Mouse (Mus musculus) inflammation-experienced regulatory T-cells, adult 6 months (primary cell): ENCODE measurements around the gene Naa30. TPM values are rescaled to one million over a fixed set of nuclear protein-coding genes. Genes with fewer than 3 reads are reported as not detected.
"Not testable (repeated sequence)": the region's sequence is repeated elsewhere in the genome, so short reads cannot be mapped to it uniquely, and the experiment has no call there.

ENCODE experiments used
- ATAC-seq: one replicate; pipeline ENCODE4 v1.8.0; 2017
- polyA plus RNA-seq, 3 experiments: library from polyadenylated mRNA; unstranded; fragments of 100-300 nt; shearing (Covaris generic); gene quantifications; one replicate each; pipeline ENCODE4 v1.2.1; 2017

Gene Naa30
- 10 to 100 TPM in 1 of 3 experiments, 1 to 10 TPM in 2; 5.5 to 11.0 (median 9.1) TPM for polyA plus RNA-seq

DNA sequence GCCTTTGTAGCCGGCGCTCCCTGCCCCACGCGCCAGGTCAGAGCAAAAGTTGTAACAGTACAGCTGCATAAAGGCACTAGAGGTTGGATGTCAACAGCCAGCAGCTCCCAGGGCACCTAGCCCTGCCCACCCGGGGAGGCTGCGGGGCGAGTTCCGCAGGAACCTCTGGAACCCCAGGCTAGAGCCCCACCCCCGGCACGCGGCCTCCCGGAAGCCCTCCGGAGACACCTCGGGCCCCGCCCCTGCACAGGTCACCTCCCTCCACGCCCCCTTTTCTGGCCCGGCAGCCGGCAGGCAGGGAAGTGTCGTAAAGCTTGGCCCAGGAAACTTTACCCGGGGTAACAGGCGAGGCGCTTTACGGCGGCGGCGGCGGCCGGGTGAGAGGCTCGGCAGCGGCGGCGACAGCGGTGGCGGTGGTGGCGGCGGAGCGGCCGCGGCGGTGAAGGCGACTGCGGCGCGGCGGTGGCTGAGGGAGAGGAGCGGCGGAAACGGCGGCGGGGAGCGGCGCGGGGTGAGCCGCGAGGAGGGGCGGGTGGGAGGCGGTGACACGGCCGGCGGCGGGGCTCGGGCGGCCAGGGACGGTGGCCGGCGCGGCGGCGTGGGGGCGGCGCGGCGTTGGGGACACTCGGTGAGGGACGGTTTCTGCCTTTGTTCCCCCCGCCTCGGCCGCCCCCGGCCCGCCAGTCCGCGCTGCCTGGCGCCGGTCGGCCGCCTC is at the start of gene Naa30:
Naa30 (plus strand) TSS at position 360 of the 715 bp plus-strand sequence.
- peak; percentile 89 for ATAC-seq

DNA sequence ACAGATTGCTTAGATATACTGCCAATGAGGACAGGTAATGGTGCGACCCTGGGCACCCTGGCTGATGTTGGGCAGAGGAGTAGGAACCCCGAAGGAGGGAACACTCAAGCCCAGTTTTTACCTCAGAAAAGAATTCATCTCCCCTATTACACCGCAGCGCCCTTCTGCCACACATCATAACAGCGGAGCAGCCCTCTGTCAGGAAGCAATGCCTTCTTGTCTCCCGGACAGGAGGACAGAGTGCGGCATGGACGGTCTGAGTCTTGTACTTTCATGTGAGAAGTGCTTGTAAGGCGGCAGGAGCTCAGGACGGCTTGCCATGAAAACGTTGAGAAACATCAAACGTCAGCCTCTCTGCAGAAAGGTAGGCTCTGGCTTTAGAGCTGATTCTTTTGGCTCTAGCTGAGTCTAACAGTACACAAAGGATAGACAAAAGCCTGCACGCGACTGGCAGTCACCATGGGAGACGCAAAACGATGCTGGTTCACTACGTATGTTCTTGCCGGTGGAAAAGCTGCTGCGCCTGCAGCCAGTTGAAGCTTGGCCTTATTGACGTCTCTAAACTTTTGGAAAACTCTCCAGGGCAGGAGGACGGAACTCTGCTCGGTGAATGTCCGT is 44.8 kb upstream of the Naa30 start:
- ATAC-seq = no peak

DNA sequence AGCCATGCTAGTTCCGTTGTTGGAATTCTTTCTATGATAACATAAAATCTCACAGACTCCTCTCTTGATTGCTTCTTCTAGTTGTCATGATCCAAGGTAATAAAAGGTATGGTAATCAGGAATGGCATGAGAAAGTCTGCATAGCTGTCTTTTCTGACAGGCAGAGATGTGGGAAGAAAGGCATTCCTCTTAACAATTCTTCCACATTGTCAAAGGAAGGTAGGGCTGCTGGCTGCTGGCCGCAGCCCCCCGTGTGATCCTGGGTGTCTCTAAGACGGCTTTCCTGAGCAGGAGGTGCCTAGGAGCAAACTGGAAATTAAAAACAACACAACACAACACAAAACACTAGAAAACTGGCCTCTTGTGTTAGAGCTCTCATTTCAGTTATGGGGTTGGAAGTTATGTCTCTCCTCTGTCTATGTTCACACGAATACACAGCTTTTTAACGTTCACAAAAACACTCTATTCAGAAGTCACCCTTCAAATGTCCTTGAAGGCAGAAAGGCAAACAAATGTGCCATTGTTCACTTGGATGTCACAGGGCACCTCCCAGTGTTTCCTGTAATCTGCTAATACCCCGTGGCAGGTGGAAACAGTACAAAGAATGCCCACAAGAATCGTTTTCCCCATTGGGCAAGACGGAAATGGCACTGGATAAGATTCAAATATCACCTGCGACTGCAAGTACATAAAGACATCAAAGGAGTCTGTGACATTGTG is 43.3 kb upstream of the Naa30 start:
- ATAC-seq = no peak

DNA sequence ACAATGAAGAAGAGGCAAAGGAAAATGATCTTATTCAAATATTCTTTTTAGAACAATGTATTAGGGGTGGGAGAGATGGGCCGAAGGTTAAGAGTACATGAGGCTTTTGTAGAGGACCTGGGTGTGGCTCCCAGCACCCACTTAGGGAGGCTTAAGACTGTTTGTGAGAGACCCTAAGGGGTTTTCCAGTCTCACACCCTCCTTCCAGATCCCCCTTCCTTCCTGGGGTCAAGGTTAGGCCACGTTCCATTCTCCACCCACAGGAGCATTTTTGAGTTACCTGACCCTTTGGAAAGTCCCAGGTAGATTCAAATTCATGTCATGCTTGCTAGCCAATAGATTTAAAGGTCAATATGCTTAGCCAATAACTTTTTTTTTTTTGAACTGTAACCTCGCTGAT is 39.6 kb upstream of the Naa30 start:
- no peak for ATAC-seq

DNA sequence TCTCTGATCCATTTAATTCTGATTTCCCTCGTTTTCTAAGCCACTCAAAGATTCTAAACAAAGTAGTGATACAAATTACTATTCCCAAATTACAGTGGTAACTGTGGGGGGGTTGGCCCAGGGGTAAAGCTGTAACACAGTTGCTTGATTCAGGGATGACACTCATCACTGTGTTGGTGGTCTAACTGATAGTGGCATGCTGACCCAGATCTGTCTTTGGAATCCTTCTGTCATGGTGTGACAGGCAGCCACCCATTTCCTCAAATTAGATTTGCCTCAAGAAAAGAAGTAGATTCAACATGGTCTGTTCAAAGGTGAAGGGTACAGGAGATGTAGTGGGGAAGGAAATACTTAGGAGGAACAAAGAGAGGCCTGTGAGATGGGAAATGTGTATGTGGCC is 33.9 kb upstream of the Naa30 start:
- ATAC-seq = no peak

DNA sequence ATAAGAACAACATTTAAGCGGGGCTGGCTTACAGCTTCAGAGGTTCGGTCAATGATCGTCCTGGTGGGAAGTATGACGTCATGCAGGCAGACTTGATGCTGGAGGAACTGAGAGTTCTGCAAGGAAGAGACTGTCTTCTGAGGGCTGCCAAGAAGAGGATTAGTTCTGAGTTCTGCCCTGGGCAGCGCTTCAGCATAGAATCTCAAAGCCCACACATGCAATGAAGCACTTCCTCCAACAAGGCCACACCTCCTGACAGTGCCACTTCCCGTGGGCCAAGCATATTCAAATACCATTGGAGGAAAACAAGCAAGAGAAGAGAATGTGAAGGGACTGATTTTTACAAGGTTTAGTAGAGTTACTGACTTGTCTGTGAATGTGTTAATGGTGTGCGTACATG is 31.3 kb upstream of the Naa30 start:
- ATAC-seq = no peak

DNA sequence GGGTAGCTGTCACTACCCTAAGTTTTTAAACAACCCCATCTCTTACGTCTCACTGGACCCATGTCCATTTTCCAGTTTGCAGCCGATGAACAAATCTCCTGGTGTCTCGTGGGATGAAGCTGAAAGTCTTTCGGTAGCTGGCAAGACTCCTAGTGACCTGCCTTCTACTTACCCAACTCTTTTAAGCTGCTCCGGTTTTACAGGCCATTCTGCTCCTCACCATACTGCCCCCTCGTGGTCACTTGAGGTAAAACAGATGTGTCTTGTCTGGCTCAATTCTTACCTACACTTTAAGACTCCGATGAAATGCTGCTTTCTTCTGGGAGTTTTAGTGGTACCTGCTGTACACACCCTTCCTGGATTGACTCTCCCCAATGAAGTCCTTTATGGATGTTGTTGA is 18.2 kb upstream of the Naa30 start:
- peak; percentile 79 for ATAC-seq

DNA sequence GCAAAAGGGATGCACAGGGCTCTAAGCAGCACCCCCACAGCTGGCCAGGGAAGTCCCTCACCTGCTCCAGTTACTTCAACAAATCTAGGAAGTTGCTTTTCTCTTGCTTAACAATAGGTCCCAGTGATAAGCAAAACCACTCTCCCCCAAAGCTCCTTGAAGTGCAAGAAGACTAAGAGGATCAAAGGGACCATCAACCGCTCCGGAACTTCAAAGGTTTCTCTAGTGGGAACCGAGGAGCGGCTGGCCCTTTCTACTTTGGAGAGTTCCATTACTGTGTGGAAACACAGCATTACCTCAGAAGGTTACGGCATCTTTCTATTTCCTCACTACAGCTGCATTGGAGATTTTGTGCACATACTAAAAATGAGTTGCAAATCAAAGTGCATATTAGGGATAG is 16.5 kb upstream of the Naa30 start:
- no peak for ATAC-seq

DNA sequence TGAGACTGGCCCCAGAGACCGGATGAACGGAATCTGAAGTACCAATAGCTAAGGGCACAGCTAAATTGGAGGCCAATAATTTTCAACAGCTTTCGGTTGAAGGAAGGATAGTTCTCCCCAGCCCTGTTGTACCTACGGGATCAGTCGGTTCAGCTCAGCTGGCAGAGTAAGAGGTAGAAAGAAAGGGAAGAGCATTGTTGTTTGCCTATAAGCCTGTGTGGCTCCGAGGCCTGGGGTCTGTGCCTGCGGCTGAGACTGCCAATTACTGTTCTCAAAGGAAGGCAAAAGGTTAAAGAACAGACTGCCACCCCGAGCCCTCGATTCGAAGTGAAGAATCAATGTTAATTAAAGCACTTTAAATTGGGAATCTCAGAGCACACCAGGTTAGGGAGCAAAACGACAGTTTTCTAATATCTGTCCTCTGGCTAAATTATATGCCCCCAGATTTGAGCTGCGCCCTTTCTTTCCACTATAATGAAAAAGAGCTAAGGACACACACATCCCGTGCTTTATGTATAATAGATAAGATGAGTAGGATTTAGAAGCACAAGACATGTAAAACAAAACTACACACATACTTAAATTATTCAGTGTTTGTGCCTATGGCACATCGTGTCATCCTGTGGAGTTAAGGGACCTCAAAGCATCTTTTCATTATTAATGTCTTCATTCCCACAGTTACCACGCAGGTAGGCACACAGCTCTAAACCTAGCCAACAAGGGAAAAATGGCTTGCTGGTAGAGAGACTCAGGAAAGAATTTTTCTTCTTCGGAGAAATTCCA is 13.7 kb upstream of the Naa30 start:
- ATAC-seq = no peak

DNA sequence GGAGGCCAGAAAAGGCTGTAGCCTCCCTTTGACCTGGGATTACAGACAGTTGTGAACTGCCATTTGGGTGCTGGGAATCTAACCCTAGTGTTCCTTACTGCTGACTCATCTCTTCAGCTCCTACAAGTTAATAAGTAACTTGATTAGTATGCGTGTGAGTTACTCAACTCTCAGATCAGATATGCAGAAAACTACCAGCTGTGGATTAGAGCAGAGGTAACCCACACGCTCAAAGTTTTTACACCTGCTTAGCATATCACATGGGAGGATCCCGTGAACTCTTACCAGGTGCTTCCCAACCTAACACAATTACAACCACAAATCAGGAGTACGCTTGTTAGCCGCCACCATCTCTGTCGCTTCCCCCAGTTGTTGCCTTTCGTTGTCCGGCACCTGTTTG is 740 bp upstream of the Naa30 start:
- ATAC-seq = no peak

DNA sequence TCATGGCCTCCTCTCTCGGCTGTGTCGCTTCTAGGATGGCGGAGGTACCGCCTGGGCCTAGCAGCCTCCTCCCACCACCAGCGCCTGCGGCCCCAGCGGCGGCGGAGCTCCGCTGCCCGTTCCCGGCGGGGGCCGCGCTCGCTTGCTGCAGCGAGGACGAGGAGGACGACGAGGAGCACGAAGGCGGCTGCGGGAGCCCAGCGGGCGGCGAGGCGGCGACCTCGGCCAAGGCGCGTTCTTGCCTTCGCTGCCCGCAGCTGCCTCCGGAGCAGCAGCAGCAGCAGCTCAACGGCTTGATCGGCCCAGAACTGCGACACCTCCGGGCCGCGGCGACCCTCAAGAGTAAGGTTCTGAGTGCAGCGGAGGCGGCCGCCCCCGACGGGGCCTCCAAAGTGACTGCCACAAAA is 559 bp downstream of the Naa30 start:
- peak; percentile 55 for ATAC-seq

DNA sequence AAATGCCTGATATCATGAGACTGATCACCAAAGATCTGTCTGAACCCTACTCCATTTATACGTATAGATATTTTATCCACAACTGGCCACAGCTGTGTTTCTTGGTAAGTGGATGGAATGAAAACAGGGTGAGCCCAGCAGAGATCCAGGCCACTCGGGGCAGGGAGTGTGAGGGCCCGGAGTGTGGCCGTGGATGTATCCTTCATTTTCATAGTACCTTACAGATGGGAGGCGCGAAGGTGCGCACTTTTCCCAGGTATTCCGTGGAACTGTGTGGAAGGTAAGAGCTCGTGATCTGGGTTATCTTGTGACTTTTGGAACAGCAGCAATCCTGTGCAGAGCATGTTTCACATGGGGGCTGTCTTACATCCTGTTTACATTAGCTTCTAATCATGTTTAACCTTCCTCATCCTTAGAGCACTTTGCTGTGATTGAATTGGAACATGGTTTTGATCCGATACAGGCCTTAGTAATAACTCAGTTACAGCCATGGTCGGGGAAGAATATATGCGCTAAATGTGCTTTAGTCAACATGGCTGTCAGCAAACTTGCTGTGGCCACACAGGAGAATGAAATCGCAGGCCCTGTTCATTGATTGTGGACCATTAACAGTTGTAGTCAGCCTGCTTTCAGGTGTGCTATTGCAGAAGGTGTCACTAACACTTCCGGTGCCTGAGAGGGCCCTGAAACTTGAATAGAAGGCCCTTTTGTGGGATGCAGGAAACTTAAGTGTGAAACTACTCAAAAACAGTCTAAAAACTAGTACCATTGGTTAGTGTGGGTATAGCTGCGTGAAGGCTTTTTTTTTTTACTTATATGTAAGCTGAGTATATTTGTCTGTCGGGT is 1.5 kb downstream of the Naa30 start:
- ATAC-seq = no peak

DNA sequence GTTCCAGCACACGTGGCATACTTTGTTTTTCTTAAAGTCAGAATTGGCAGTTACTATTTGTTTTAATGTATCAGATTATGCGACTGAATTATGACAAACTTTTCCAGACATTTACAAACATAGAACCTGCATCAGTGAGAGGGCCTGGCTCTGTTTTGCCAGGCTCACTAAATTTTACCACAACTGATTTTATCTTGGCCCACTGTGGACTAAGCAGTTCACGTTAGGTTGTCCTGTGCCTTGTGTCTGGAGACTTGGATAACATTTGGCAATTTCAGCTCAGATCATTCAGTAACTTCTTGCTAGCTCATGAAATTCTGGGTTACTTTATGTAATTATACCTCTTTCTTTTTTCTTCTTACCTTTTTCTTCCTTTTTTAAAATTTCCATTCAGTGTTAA is 7.7 kb downstream of the Naa30 start:
- ATAC-seq = no peak

DNA sequence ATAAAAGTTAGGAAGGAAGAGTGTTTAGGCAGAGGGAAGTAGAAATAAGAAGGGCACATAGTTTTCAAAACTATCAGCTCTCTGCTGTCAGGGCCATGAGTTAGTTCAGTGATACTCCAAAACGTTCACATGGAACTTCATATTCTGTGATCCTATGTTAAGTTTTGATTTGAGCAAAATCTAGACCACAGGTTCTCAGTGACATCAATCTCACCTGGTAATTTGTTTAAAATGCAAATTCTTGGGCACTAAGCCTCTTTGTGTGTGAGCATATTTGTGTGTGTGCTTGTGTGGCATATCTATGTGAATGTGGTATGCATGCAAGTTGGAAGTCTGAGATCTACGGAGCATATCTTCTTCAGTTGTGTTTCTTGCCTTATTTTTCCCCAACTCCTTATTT is 14.2 kb downstream of the Naa30 start:
- ATAC-seq = no peak

DNA sequence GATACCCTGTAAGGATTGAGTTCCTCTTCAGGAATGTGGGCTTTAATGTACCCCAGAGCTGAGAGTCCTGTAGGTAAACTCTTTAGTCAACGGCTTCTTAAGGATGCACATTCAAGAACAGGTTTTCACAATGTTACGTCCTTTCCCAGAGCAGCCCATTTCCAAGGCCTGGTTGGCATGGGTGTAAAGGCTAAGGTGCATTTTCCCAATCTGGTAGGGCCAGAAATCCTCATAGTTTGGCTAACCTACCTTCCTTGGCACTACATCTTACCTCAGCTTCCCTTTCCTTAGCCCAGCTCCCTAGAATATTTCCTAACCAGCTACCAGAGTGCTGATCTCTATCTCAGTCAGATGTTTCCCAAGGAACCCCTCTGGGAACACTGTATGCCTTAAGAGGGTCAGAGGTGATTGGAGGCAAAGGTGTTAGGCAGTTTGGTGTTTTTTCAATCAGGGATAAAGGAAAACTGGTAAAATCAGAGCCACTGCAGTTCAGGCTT is 25.1 kb downstream of the Naa30 start:
- ATAC-seq = no peak

DNA sequence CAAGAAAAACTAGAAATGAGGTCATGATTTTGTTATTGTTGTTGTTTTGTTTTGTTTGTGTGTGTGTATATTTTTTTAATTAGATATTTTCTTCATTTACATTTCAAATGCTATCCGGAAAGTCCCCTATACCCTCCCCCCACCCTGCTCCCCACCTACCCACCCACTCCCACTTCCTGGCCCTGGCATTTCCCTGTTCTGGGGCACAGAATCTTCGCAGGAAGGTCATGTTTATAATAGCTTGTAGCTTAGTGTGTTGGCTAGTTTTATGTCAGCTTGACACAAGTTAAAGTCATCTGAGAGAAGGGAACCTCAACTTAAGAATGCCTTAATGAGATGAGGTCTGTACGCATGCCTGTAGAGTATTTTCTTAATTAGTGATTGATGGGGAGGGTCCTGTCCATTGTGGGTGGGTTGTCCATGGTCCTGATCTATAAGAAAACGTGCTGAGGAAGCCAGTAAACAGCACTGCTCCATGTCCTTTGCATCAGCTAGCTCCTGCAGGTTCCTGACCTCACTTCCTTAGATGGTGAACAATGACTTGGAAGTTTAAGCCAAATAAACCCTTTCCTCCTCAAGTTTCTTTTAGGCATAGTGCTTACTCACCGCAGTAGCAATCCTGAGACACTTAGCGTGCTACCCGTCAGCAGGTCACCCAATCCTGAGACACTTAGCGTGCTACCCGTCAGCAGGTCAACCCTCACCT is 29.2 kb downstream of the Naa30 start:
- ATAC-seq = no peak

DNA sequence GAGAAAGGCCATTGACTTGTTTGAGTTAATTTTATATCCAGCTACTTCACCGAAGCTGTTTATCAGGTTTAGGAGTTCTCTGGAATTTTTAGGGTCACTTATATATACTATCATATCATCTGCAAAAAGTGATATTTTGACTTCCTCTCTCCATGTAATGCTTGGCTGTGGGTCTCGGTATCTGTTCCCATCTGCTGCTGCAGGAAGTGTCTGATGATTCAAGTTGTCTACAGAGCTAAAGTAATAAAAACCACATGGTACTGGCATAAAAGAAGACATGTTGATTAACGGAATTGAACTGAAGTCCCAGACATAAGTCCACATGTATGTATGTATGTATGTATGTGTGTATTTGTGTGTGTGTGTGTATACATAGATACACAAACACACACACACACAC is 38.2 kb downstream of the Naa30 start:
- not testable (repeated sequence) for ATAC-seq

DNA sequence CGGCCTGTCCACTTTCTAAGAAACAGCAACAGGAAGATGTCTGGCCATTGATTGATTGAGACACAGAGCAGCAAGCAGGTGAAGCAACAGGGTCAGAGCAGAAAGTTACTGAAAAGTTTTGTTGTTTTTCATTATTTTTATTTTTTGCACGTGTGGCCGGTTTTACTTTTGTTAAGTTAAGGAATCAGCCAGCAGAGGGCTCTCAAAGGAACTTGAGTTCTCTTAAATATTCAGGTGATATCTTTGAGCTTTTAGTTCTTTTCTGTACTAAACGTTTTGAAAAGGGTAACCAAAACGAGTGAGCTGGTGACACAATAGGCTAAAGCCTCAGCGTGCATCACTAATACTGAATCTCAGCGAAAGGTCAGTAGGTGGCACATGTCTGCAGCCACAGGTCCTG is 46.7 kb downstream of the Naa30 start:
- no peak for ATAC-seq

DNA sequence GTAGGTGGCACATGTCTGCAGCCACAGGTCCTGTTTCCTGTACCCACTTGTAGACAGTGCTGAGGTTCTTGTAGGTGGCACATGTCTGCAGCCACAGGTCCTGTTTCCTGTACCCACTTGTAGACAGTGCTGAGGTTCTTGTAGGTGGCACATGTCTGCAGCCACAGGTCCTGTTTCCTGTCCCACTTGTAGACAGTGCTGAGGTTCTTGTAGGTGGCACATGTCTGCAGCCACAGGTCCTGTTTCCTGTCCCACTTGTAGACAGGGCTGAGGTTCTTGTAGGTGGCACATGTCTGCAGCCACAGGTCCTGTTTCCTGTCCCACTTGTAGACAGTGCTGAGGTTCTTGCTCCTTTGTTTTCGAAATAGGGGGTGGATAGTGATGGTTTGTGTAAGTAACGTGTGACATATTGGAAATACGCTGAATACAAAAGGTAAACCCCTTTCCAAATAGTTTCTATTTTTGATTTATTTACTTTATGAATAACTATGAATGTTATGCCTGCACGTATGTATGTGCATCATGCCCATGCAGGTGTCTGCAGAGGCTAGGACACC is 47.5 kb downstream of the Naa30 start:
- not testable (repeated sequence) for ATAC-seq

DNA sequence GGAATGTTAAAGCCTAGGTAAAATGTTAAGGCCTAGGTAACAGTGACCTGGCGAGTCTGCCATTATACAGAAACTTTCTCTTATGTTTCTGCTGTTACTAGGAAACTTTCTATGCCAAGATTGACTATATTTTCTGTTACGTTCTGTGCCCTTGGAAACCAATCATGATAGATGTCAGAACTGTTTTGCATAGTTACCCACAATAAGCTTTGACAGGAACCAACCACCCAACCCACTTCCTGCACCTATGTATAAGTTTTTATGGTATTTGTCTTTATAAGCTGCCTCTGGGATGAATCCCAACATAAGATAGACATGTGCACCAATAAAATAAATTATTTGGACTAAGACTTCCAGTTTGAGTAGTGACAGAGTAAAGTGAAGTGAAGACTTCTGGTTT is 49.7 kb downstream of the Naa30 start:
- peak; percentile 95 for ATAC-seq

DNA sequence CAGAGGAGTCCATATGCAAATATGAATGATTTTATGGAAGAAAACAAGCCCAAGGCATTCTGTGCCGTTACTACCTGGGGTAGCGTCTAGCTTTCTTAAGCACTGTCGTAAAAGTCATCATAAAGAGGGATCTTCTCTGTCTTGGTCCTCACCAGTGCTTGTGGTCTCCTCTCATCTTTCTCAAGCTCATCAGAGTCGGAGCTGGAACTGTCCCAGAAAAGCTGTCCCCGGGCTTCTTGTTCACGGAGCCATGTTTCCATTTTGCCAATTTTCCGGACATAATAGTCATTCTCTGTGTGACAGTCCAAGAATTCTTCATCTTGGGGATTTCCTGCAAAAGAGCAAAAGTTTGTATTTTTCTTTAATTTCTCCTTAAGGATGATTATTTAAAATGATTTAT is 54.4 kb downstream of the Naa30 start:
- no peak for ATAC-seq
